Mouse (Mus musculus) adrenal gland, postnatal 25 days (tissue): ENCODE data around the gene Bhlhe23. TPM values are rescaled to one million over a fixed set of nuclear protein-coding genes. Genes with fewer than 3 reads are reported as not detected.

Experiments used
- DNase-seq: peaks from one replicate; pipeline ENCODE4 v3.0.0; 2021; ENCODE audit warnings: mixed read lengths
- long read RNA-seq: library from polyadenylated mRNA; stranded (forward); transcript quantifications from one replicate; pipeline ENCODE4 v2.0.0, GENCODE M21; 2021
- total RNA-seq: library from RNA; stranded (reverse); gene quantifications from 2 replicates; pipeline ENCODE4 v1.2.3, GENCODE M21; 2021

Gene Bhlhe23
- not detected in 2 replicates for total RNA-seq
- long read RNA-seq, result 0 reads

- DNase-seq, result no peak
Measured at GRCm38 (mm10) chr2:180776793-180777192, at the start of gene Bhlhe23. Bhlhe23 (minus strand) TSS chr2:180776900.

GRCm38 (mm10) chr2:180825147-180825941 lies 48.6 kb upstream of the Bhlhe23 start:
- DNase-seq, result no peak

DNA sequence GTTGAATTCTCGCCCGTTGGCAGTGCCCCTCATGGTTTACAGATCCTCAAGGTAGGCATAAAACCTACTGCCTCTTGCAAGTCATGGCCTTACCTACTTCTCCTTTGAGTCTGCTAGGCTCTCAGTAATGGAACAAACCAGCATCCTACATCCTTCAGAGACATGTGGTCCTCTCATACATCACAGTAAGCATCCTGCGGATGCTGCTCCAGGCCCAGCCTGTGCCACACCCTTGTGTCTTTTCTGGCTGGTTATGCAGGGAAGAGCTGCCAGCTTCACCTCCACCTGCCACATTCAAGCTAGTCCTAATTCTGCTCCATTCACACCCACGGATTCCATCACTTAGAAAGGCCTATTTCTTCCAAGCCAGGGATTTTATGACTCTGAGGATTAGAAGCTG lies 48.0 kb upstream of the Bhlhe23 start:
- no peak for DNase-seq

DNA sequence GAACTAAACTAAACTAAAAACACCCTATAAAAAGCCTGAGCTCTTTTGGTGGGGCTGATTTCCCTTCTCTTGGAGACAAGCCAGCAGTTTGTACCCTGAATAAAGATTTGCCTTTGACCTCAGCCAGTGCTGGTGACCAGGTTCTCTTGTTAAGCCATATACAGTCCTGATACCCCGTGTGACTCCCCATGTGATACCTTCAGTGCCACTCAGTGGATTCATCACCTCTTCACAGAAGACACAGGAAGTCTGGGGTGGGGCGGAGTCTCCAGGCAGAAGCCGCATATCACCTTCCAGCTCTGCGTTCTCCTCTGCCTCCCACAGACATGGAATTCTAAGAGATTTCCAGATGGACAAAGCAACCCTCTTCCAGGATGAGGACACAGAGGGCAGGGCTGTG lies 47.4 kb upstream of the Bhlhe23 start:
- no peak for DNase-seq

- DNase-seq, result peak; percentile 41
Measured at GRCm38 (mm10) chr2:180822476-180822875, 45.8 kb upstream of the Bhlhe23 start.

DNA sequence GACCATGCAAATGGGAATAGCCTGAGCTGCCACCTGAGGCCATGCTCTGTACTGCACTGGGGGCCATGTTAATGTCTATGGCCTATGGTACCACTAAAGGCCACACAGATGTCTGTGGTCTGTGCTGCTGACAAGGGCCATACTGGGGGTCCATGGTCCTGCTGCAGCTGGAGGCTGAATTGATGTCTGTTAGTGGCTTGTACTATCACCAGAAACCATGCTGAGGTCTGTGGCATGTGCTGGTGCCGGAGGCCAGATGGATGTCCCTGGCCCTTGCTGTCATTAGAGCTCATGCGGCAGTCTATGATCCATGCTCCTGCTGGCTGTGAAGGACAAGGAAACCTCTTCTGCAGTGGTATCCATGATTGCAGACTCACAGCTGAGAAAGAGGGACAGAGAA lies 42.8 kb upstream of the Bhlhe23 start:
- no peak for DNase-seq

GRCm38 (mm10) chr2:180816440-180817065 lies 39.9 kb upstream of the Bhlhe23 start:
- DNase-seq, result no peak

DNA sequence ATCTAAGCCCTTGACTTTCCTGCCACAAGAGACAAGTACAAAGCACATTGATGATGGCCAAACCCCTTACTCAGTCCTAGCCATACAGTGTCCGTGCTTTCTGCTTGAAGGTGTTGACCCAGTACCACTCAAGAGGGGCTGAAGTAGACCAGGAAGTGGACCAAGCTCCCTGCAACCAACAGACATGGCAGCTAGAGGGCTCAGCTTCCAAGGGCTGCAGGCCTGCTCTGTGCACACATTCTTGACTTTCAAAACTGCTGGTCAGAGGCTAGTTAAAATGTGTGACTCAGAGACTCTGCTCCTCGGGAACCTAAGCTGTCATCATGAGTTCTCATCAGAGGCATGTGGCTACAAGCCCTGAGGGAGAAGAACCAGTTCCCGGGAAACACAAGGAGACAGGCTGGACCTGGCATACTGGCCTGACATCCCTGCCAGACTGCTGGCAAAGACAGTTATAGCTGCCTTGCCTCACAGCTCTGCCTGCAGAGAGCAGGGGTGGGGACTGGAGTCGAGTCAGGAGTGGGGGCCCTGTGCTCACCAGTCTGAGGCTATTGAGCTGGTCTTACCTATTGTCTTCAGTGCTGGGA lies 37.4 kb upstream of the Bhlhe23 start:
- peak; percentile 21 for DNase-seq

DNA sequence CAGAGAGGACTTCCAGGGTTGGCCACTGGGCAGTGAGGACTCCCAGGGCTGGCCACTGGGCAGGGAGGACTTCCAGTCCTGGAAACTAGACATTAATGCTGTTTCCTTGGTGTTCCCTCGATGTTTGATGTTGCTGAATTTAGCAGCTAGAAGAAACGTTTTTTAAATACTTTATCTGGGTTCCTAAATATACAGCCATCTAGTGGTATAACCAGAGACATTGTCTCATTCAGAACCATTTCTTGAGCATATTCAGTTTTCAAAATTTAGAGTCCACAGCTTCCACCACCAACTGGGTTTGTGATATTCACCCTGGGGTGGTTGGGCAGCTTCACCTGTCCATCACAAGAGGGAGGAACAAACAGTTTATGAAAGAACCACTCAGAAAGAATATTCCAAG lies 34.3 kb upstream of the Bhlhe23 start:
- DNase-seq, result no peak

GRCm38 (mm10) chr2:180809510-180809909 lies 32.8 kb upstream of the Bhlhe23 start:
- DNase-seq, result no peak

DNA sequence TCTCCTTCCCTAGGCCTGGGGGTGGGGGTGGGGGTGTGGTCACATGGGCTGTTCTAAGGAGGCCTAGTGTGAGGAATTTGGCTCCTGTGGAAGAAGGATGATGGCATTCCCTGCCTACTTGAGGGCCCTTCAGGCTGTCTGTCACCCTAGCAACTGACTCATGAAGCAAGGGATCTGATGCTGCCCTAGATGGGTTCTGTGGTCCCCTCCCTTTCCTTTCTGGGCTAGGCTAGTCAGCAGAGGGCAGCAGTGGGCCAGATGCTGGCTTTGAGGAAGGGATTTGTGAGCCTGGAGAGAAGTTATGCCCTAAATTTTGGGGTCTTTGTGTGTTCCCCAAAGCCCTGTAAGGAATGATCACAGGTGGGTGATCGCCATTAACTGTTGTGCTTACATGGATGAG lies 29.3 kb upstream of the Bhlhe23 start:
- DNase-seq, result peak; percentile 35

DNA sequence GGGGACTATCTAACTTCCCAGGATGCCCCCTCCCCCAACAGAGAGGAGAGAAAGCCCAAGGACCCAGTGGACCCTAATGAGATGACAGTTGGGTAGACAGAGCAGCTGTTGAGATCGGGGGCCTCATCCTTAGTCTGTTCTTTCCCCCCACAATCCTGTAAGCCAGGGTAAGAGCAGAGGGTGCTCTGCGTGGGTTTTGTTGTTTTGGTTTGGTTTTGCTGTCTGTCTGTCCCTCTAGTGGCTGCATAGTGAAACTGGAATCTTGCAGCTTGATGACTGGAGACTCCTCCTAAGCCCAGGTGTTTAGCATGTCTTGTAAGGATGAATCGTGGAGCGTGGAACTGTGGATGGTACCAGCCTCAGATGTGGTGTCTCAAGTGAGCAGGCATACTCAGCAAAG lies 19.3 kb upstream of the Bhlhe23 start:
- DNase-seq, result no peak

DNA sequence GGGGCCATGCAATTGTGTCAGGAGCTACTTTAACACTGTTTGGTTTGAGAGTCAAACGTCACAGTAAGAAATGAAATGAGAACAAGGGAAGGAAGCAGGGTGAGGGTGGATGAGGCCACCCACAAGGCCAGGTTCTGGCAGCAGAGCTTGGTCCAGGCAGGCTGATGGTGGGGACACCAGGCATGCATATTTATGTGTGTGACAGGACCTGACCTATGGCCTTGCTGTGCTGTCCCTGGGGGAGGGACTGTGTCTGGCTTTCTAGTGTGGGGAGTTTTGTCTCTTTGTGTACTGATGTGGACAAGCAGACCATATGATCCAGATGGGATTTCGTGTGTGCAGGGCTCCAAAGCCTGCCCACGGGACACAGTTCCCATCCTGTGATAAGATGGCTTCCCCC lies 18.9 kb upstream of the Bhlhe23 start:
- DNase-seq, result no peak

DNA sequence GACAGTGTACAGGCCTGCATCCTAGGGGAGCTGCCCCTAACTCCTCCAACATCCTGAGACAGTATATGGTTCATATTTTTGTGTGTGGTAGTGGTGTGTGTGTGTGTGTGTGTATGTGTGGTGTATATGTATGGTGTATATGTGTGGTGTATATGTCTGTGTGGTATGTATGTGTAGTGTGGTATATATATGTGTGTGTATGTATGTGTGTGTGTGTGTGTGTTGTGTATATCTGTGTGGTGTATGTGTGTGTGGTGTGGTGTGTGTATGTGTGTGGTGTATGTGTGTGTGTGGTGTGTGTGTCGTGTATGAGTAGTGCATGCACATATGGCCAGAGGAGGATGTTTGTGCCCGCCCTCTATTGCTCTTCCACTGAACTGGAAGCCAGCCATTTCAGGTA lies 17.7 kb upstream of the Bhlhe23 start:
- DNase-seq, result no peak

DNA sequence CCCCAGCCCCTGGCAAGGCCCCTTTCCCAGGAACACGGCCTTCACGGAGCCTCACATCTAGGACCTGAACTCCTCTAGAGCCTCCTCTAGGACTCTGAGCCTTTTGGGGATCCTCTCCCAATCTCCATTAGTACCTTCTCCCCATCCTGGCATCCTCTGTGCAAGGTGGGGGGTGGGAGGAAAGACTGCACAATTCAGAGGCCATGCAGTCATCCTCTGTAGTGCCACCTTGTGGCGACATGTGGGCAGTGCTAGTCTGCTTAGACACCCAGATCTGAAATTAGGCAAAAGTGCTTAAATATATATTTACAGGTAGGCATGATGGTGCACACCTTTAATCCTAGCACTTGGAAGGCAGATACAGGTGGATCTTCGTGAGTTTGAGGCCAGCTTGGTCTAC lies 15.0 kb upstream of the Bhlhe23 start:
- peak; percentile 35 for DNase-seq

GRCm38 (mm10) chr2:180788843-180789242 lies 12.1 kb upstream of the Bhlhe23 start:
- peak; percentile 5 for DNase-seq

- no peak for DNase-seq
Measured at GRCm38 (mm10) chr2:180788386-180788785, 11.7 kb upstream of the Bhlhe23 start.

DNA sequence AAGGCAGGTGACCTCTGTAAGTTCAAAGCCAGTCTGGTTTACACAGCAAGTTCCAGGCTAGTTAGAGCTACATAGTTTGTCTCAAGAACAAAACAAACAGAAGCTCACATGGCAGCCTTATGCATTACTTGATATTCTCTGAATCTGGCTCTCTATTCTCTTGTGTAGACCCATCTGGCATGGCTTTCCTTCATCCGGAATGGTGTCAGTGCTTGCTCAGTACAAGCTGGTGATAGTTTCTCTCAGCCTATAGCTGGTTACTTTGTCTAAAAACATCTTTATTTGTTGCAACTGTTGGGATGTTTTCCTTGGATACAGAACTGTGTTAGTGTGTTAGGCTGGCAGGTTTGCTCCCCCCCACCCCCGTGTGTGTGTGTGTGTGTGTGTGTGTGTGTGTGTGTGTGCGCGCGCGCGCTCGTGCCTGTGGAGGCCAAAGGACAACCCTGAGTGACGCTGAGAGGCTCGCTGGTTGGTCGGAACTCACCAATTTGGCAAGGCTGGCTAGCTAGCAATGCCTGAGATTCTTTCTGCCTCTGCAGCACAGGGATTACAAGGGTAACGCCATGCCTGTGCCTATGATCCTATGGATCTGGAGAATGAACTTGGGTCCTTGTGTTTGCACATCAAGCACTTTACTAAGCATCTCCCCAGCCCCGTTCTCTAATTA lies 11.0 kb upstream of the Bhlhe23 start:
- no peak for DNase-seq

DNA sequence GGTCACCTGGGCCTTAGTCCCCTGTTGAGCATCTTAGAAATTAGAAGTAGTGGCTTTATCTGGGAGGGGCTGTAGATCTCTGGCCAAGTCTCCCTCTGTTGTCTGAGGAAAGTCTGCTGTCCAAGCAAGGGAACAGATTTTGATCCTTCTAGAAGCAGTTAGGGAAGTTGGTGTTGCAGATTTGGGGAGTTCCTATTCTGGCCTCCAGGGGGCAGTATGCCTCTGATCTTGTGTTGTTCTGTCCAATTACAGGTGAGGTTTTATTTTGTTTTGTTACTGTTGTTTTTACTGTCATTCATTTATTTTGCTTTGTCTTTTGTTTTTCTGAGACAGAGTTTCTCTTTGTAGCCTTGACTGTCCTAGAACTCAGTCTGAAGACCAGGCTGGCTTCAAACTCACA lies 10.0 kb upstream of the Bhlhe23 start:
- peak; percentile 53 for DNase-seq

DNA sequence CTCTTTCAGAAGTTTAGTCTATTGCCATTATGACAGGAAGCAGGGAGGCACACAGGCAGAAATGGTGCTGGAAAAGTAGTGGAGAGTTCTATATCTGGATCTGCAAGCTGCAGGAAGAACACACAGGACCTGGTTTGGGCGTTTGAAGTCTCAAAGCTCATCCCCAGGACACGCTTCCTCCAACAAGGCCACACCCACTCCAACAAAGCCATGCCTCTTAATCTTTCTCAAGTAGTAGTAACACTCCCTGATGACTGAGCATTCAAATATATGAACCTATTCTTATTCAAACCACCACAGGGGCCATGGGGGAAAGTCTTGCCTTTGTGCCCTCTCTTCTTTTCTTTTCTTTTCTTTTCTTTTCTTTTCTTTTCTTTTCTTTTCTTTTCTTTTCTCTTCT lies 3.6 kb upstream of the Bhlhe23 start:
- DNase-seq, result no peak

DNA sequence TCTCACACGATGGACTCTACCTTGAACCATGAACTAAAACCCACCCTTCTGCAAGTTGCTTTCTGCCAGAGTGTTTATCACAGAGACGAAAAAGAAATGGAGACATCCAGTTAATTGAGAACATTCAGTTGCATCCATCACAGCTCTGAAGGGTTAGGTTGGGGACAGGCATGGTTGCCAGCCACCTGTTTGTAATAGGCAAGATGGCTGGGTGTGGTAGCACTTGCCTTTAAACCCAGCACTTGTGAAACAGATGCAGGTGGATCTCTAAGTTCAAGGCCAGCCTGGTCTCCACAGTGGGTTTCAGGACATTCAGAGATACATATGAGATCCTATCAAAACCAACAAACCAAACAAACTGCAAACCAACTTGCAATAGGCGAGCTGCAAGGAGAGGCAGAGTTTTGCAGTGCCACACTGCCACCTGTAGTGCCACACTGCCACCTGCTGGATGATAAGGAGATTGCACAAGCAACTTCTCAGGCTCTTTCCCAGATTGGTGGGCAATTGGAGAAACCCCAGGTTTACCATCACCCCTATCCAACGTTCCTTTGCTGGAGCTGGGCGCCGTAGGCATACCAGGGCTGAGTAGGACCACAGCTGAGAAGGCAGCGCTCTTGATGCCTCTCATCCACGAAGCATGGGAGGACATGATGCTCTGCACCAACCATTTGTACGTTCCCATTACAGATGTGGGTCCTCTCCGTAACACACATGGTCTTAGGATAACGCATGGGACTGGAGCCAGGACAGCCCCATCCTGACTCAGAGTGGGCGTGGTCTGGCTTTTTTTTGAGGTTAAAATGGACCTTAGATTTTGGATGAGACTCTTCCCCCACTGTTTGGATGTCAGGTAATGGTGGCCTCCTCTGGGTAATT lies 2.8 kb upstream of the Bhlhe23 start:
- peak; percentile 43 for DNase-seq

DNA sequence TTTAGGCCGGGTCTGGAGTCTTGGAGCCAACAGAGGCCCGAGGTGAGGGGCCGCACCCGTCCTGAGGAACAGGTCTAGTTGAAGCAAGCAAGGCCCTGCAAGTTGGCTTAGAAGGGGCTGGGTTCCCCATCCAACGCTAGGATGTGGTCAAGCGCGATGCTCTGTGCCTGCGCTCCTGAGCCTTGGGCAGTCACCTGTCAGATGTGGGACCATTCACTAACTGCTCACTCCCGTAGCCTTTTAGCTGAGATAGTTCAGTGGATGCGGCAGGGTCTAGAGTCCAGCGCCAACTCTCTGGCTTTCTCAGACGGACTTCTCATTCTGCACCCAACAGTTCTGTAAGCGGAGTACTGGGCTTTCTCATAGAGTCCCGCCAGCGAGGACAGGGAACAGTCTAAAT lies 1.1 kb downstream of the Bhlhe23 start:
- DNase-seq, result no peak
